Mouse (Mus musculus): ENCODE measurements around the gene Panx1. TPM values are rescaled to one million over a fixed set of nuclear protein-coding genes. Genes with fewer than 3 reads are reported as not detected.

The Panx1 gene
- total RNA-seq, 4 experiments from 2014 or later, result 6.7 to 11.5 (median 9.9) TPM

DNA sequence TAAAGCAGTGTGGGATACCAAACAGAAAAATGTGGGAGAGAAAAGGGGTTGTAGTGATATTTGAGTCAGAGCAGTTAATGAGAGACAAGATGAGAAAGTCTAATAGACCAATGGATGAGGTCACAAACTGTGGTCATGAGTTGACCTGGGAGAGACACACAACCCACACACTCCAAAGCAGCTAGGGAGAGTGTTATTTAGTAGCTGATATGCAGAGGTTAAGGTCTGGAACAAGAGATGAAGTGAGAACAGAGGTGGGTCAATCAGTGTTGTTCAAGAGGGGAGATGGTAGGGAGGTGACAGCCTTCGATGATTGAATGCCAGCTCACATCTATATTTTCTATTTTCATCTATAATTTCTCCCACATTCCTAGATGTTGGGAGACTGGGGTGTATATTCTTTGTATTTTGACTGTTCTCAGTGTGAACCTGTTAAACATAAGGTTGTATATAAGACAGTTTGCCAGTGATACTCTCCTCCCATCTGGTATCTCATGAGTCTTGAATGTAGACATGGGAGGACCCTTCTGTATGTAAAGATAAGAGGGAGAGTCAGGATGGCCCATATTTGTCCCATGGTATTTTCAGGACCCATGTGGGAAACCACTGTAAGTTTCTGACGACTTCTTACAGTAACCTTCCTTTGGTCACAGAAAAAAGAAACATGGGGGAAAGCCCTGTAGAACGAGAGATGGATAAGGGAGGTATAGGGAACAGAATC, 74.3 kb downstream of the Panx1 start:
- DNase-seq, result no peak

DNA sequence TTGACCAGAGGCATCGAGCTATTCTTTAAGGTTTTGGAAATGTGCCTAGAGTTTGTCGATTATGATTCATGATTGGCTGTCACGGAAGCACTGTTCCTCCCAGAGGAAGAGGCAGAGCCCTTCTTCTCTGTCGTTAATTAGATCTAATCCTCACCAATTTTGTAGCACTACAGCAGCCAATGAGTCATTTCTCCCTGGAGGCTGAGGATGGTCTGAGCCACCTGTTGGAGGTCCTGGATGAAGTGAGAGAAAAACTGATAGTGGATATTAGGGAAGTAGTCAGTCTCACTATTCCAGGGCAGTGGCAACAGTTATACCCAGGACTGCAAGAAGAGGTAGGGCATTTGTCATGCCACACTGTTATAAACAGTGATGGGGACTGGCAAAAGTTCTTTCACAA, 75.1 kb downstream of the Panx1 start:
- no peak for DNase-seq

DNA sequence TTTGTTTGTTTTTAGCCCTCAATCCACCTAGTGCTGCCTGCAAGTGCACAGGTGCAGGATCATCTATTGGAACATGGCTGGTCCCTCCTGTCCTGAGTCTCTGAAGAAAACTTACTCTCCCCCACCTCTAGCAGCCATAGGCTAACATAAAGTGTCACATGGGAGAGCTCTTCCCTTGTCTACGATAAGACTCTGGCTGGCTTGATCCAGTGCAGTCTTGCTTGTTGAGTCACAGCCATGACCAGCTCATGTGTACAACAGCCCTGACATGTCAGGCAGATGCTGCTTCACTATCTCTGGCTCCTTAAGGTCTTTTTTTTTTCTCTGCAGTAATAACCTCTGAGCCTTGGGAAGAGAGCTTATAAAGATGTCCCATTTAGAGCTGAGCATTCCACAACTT, 77.7 kb downstream of the Panx1 start:
- DNase-seq, result peak; percentile 24

DNA sequence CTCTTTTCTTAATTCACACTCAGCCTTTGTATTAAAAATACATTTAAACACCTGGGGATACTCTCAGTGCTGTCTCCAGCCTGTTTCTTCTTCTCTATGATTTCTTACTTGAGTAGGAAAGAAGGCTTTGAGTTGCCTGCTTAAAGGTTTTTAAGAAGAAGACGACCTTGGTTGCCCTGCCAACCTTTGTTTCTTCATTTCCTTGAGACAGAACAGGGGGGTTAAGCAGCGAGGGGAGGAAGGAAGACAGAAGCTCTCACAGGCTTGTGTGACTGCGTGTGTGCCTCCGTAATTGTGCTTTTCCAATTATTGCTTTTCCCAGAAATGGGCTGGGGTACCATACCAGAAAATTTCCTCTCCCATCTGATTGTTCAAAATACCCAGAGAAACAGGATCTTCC, 78.5 kb downstream of the Panx1 start:
- no peak for DNase-seq

DNA sequence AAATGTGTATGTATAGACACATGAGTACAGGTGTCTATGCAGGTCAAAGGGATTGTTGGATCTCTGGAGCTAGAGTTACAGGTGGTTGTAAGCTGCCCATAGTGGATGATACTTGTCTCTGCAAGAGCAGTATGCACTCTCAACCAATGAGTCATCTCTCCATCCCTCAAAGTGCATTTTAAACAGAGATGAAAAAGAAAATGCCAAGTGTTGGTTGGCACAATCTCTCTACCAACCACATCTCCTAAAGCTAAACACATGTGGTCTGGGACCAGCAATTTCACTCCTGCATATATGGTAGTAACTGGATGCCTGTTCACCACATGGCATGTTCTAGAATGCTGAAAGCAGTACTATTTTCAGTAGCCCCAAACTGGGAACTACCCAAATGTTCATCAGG, 79.9 kb downstream of the Panx1 start:
- DNase-seq, result no peak

DNA sequence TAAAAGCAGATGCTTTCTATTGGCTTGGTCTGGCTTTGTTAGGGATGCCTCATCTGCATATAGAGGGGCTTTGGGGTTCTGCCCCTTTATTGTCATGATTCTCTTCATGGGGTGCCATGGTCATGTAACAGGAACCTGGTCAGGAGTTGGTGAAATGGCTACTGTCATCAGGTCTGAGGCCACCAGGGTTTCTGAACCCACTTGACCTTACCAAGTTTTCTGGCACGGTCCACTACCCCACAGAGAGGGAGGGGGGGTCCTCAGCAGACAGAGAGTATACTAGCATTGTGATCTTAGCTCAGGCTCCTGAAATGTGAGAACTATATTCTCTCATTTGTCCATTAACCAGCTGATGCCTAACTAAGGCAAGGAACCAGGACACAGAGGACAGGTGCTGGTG, 82.5 kb downstream of the Panx1 start:
- no peak for DNase-seq

DNA sequence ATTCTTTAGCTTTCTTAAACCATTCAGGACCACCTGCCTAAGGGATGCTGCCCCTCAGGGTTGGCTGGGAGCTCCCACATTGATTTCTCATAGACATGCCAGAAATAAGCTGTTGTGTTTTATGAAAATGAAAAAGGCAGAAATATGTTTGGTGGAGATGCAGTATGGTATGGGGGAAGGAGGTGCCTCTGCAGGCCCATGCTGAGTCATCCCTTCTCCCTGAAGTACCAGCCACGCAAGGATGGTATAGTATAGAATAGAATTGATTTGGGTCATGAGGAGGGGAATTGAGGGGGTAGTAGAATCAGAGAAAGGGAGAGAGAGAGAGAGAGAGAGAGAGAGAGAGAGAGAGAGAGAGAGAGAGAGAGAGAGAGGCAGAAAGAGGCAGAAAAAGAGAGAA, 90.6 kb downstream of the Panx1 start:
- no peak for DNase-seq

Other genes with a start within 250 kb of the Panx1 start
- gene Gpr83, start 185.3 kb downstream of the Panx1 start, total RNA-seq (2022), result under 1 TPM in 1 of 4 experiments, not detected in 3; 0.13 TPM
- not detected for gene Izumo1r, start 141.5 kb downstream of the Panx1 start, total RNA-seq (2022)
- 1 to 10 TPM in 3 of 4 experiments, under 1 TPM in 1; 0.15 to 1.6 (median 1.2) TPM for gene Hephl1, start 66.6 kb upstream of the Panx1 start, total RNA-seq (2022)
- 1 to 10 TPM in 2 of 4 experiments, under 1 TPM in 2; 0.67 to 1.3 (median 1.1) TPM for gene Vstm5, start 193.6 kb upstream of the Panx1 start, total RNA-seq (2022)
- gene Med17, start 234.5 kb upstream of the Panx1 start, total RNA-seq (2022), result 10 to 100 TPM; 45.0 to 56.4 (median 49.6) TPM